Mouse (Mus musculus): ENCODE measurements around the gene BC005624. TPM values are rescaled to one million over a fixed set of nuclear protein-coding genes. Genes with fewer than 3 reads are reported as not detected.
"Not testable (repeated sequence)": the region's sequence is repeated elsewhere in the genome, so short reads cannot be mapped to it uniquely, and the experiment has no call there.

Gene BC005624
- total and polyA plus RNA-seq, 3 experiments = 30.9 to 82.1 (median 37.8) TPM

GRCm38 (mm10) chr2:30933917-30934450, 48.0 kb downstream of the BC005624 start:
- ATAC-seq (ENCODE audit: extremely low read depth, insufficient number of reproducible peaks, low FRiP score, poor library complexity, severe bottlenecking) (no peak), DNase-seq (ENCODE audit: low spot score) (no peak)

GRCm38 (mm10) chr2:30933032-30933431, 49.0 kb downstream of the BC005624 start:
- ATAC-seq (ENCODE audit: extremely low read depth, insufficient number of reproducible peaks, low FRiP score, poor library complexity, severe bottlenecking) (no peak), DNase-seq (ENCODE audit: low spot score) (no peak)
- Histone ChIP-seq H3K27me3 (ENCODE audit: insufficient read depth, low read length) (peaks cover 21% of the 10 kb centered on the region), H3K4me1 (ENCODE audit: insufficient read depth, low read depth, low read length) (peaks cover 20% of the 10 kb centered on the region), H3K4me3 (ENCODE audit: low read depth, low read length) (no peak overlapping the region), H3K36me3 (replicated peaks) (no peaks in the 10 kb centered on the region), H3K9me3 (replicated peaks) (no peaks in the 10 kb centered on the region)
- no peak for TF ChIP-seq TAL1 (conservative IDR thresholded peaks at IDR 0.05; ENCODE audit: low read depth, low read length)
- TF ChIP-seq GATA1 (IDR thresholded peaks at IDR 0.05; ENCODE audit: borderline replicate concordance, low read length) = no peak
- TF ChIP-seq GATA2 (IDR thresholded peaks at IDR 0.05; ENCODE audit: borderline replicate concordance, low read depth, low read length) = no peak

More at GRCm38 (mm10) chr2:30933917-30934450, 48.0 kb downstream of the BC005624 start:
- no peaks in the 10 kb centered on the region for H3K9me3 ChIP-seq (replicated peaks)
- H3K27me3 ChIP-seq (ENCODE audit: insufficient read depth, low read length) = peaks cover 24% of the 10 kb centered on the region
- peaks cover 11% of the 10 kb centered on the region for H3K4me1 ChIP-seq (ENCODE audit: insufficient read depth, low read depth, low read length)
- no peak overlapping the region for H3K4me3 ChIP-seq (ENCODE audit: low read depth, low read length)
- TF ChIP-seq POLR2AphosphoS5 (IDR thresholded peaks at IDR 0.05; ENCODE audit: insufficient replicate concordance, low read depth, low read length) (no peak), CTCF (IDR thresholded peaks at IDR 0.05; ENCODE audit: low read depth, low read length) (peak; percentile 86)
- H3K36me3 ChIP-seq (replicated peaks) = no peaks in the 10 kb centered on the region

GRCm38 (mm10) chr2:30931922-30932321, 50.1 kb downstream of the BC005624 start:
- Histone ChIP-seq H3K9me3 (replicated peaks) (no peaks in the 10 kb centered on the region), H3K27me3 (ENCODE audit: insufficient read depth, low read length) (peaks cover 25% of the 10 kb centered on the region), H3K4me1 (ENCODE audit: insufficient read depth, low read depth, low read length) (peaks cover 20% of the 10 kb centered on the region), H3K4me3 (ENCODE audit: low read depth, low read length) (no peak overlapping the region), H3K36me3 (replicated peaks) (no peaks in the 10 kb centered on the region)
- DNase-seq (ENCODE audit: low spot score) (no peak), ATAC-seq (ENCODE audit: extremely low read depth, insufficient number of reproducible peaks, low FRiP score, poor library complexity, severe bottlenecking) (no peak)
- TF ChIP-seq POLR2AphosphoS5 (IDR thresholded peaks at IDR 0.05; ENCODE audit: insufficient replicate concordance, low read depth, low read length) (no peak), CTCF (IDR thresholded peaks at IDR 0.05; ENCODE audit: low read depth, low read length) (no peak), GATA2 (IDR thresholded peaks at IDR 0.05; ENCODE audit: borderline replicate concordance, low read depth, low read length) (no peak)

GRCm38 (mm10) chr2:30930846-30931245, 51.2 kb downstream of the BC005624 start:
- not testable (repeated sequence) for H3K4me3 ChIP-seq (ENCODE audit: low read depth, low read length); DNase-seq (ENCODE audit: low spot score); ATAC-seq (ENCODE audit: extremely low read depth, insufficient number of reproducible peaks, low FRiP score, poor library complexity, severe bottlenecking); H3K36me3 ChIP-seq (replicated peaks); H3K9me3 ChIP-seq (replicated peaks)
- Histone ChIP-seq H3K27me3 (ENCODE audit: insufficient read depth, low read length) (peaks cover 31% of the 10 kb centered on the region), H3K4me1 (ENCODE audit: insufficient read depth, low read depth, low read length) (peaks cover 20% of the 10 kb centered on the region)

- TF ChIP-seq GATA2 (IDR thresholded peaks at IDR 0.05; ENCODE audit: borderline replicate concordance, low read depth, low read length) (no peak), TAL1 (conservative IDR thresholded peaks at IDR 0.05; ENCODE audit: low read depth, low read length) (no peak), CTCF (IDR thresholded peaks at IDR 0.05; ENCODE audit: low read depth, low read length) (no peak), GATA1 (IDR thresholded peaks at IDR 0.05; ENCODE audit: borderline replicate concordance, low read length) (no peak), POLR2AphosphoS5 (IDR thresholded peaks at IDR 0.05; ENCODE audit: insufficient replicate concordance, low read depth, low read length) (no peak)
- peaks cover 20% of the 10 kb centered on the region for H3K4me1 ChIP-seq (ENCODE audit: insufficient read depth, low read depth, low read length)
- H3K27me3 ChIP-seq (ENCODE audit: insufficient read depth, low read length) = peaks cover 37% of the 10 kb centered on the region
- no peaks in the 10 kb centered on the region for H3K9me3 ChIP-seq (replicated peaks)
- no peaks in the 10 kb centered on the region for H3K36me3 ChIP-seq (replicated peaks)
- DNase-seq (ENCODE audit: low spot score) (no peak), ATAC-seq (ENCODE audit: extremely low read depth, insufficient number of reproducible peaks, low FRiP score, poor library complexity, severe bottlenecking) (no peak)
- H3K4me3 ChIP-seq (ENCODE audit: low read depth, low read length) = peak within 1 kb of the TSS; percentile 6; the same call in 1 of the 2 replicates
Measured at GRCm38 (mm10) chr2:30929483-30930045, 52.4 kb downstream of the BC005624 start, which contains the start of gene Ptges. Gene Ptges (minus strand): TSS chr2:30929863.

- no peak for TF ChIP-seq CTCF (IDR thresholded peaks at IDR 0.05; ENCODE audit: low read depth, low read length)
- TF ChIP-seq GATA1 (IDR thresholded peaks at IDR 0.05; ENCODE audit: borderline replicate concordance, low read length) = no peak
- TF ChIP-seq TAL1 (conservative IDR thresholded peaks at IDR 0.05; ENCODE audit: low read depth, low read length) = no peak
- TF ChIP-seq POLR2AphosphoS5 (IDR thresholded peaks at IDR 0.05; ENCODE audit: insufficient replicate concordance, low read depth, low read length) = no peak
- no peak for TF ChIP-seq GATA2 (IDR thresholded peaks at IDR 0.05; ENCODE audit: borderline replicate concordance, low read depth, low read length)
- Histone ChIP-seq H3K36me3 (replicated peaks) (no peaks in the 10 kb centered on the region), H3K27me3 (ENCODE audit: insufficient read depth, low read length) (peaks cover 41% of the 10 kb centered on the region), H3K4me1 (ENCODE audit: insufficient read depth, low read depth, low read length) (peaks cover 20% of the 10 kb centered on the region), H3K9me3 (replicated peaks) (no peaks in the 10 kb centered on the region), H3K4me3 (ENCODE audit: low read depth, low read length) (peak overlapping the region; percentile 6; the same call in 1 of the 2 replicates)
- no peak for DNase-seq (ENCODE audit: low spot score)
- peak; percentile 54; the same call in 1 of the 2 replicates for ATAC-seq (ENCODE audit: extremely low read depth, insufficient number of reproducible peaks, low FRiP score, poor library complexity, severe bottlenecking)
Measured at GRCm38 (mm10) chr2:30928893-30929482, 53.0 kb downstream of the BC005624 start.

Measured in G1E (cell line).